Mouse (Mus musculus) lung, postnatal 14 days (tissue): Measurements from ENCODE around the gene Gm20696.

Experiments
- DNase-seq: peaks from one replicate; pipeline ENCODE4 v3.0.0; 2021

Gene Gm20696

GRCm38 (mm10) chr6:99666318-99667171, at the start of gene Gm20696, which contains the start of gene Eif4e3:
TSS of gene Gm20696 (minus strand) at chr6:99666797.
TSS of gene Eif4e3 (minus strand) at chr6:99666771.
- DNase-seq: peak; percentile 55

GRCm38 (mm10) chr6:99715913-99716312, 49.3 kb upstream of the Gm20696 start:
- DNase-seq: no peak

- DNase-seq: no peak
Measured at GRCm38 (mm10) chr6:99715191-99715590, 48.6 kb upstream of the Gm20696 start.

- no peak for DNase-seq
Measured at GRCm38 (mm10) chr6:99713256-99713655, 46.7 kb upstream of the Gm20696 start.

GRCm38 (mm10) chr6:99711576-99712101, 45.0 kb upstream of the Gm20696 start:
- no peak for DNase-seq

- DNase-seq: no peak
Measured at GRCm38 (mm10) chr6:99700484-99700883, 33.9 kb upstream of the Gm20696 start.

GRCm38 (mm10) chr6:99692916-99693841, 26.6 kb upstream of the Gm20696 start:
- DNase-seq: no peak

- no peak for DNase-seq
Measured at GRCm38 (mm10) chr6:99692206-99692915, 25.8 kb upstream of the Gm20696 start, which contains the start of gene Gpr27. TSS of gene Gpr27 (plus strand) at chr6:99692679.

- no peak for DNase-seq
Measured at GRCm38 (mm10) chr6:99691666-99692205, 25.1 kb upstream of the Gm20696 start.

GRCm38 (mm10) chr6:99688513-99688912, 21.9 kb upstream of the Gm20696 start:
- DNase-seq: no peak

GRCm38 (mm10) chr6:99684899-99685298, 18.3 kb upstream of the Gm20696 start:
- DNase-seq: no peak

GRCm38 (mm10) chr6:99683974-99684373, 17.4 kb upstream of the Gm20696 start:
- no peak for DNase-seq

GRCm38 (mm10) chr6:99678108-99678507, 11.5 kb upstream of the Gm20696 start:
- no peak for DNase-seq

- no peak for DNase-seq
Measured at GRCm38 (mm10) chr6:99677325-99677724, 10.7 kb upstream of the Gm20696 start.

- DNase-seq: no peak
Measured at GRCm38 (mm10) chr6:99674482-99674881, 7.9 kb upstream of the Gm20696 start.

GRCm38 (mm10) chr6:99671768-99672167, 5.2 kb upstream of the Gm20696 start:
- DNase-seq: no peak

- DNase-seq: peak; percentile 72
Measured at GRCm38 (mm10) chr6:99670481-99671119, 4.0 kb upstream of the Gm20696 start.

- no peak for DNase-seq
Measured at GRCm38 (mm10) chr6:99669481-99670325, 3.1 kb upstream of the Gm20696 start.

- no peak for DNase-seq
Measured at GRCm38 (mm10) chr6:99667290-99667689, 693 bp upstream of the Gm20696 start.

GRCm38 (mm10) chr6:99665457-99666317, 910 bp downstream of the Gm20696 start:
- no peak for DNase-seq
